Mouse (Mus musculus): ENCODE measurements around the gene Ar. TPM values are rescaled to one million over a fixed set of nuclear protein-coding genes. Genes with fewer than 3 reads are reported as not detected.

Gene Ar
- total RNA-seq, 2 experiments from 2014 or later, result 13.0 to 13.2 TPM

DNA sequence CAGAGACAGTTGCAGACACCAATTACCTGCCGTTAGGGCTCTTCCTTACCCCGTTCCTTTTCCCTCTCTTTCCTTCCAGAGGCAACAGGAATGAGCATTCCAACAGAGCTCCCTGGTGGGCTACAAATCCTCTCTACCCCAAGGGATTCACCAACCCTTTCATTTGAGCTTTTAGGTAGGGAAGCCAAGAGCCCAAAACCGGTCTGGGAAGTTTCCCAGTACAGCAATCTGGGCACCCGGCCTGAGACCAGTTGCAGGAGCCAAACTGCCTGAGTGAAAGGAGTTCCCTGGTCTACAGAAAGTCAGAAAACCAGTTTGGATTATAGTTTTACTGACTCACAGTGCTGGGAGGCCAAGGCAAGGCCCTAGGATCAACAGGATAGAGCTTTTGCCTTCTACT, 199.5 kb downstream of the Ar start:
- intact Hi-C loops (cut with DNase I), result no loop called here
- no peak for DNase-seq (ENCODE audit: low spot score in 2 of 2)

All from left cerebral cortex, postnatal 36 days (tissue).